Mouse (Mus musculus): ENCODE results near the gene Tfeb. TPM values are rescaled to one million over a fixed set of nuclear protein-coding genes. Genes with fewer than 3 reads are reported as not detected.

The Tfeb gene
- 25.7 and 28.9 TPM in 2 replicates for polyA plus RNA-seq (2015; fragmentation: Nextera tagmentation; extraction: Ambion mirVana)

GRCm38 (mm10) chr17:47736856-47737255 is at the start of gene Tfeb:
Tfeb (plus strand) TSS chr17:47737030.
- Histone ChIP-seq H3K9ac (ENCODE audit: low read length) (peak within 1 kb of the TSS; percentile 86), H3K27me3 (ENCODE audit: control insufficient read depth, insufficient read depth, low read length) (no peaks in the 10 kb centered on the region), H3K4me3 (ENCODE audit: low read length) (peak within 1 kb of the TSS; percentile 83), H3K4me2 (ENCODE audit: low read depth, low read length) (peak within 1 kb of the TSS; percentile 98), H3K36me3 (ENCODE audit: control insufficient read depth, insufficient read depth) (no peaks in the 10 kb centered on the region), H3K27ac (ENCODE audit: low read length) (peak within 1 kb of the TSS; percentile 94), H3K9me3 (replicated peaks; ENCODE audit: control insufficient read depth, low read length) (no peaks in the 10 kb centered on the region), H3K4me1 (ENCODE audit: control insufficient read depth, insufficient read depth, low read length) (peaks cover 19% of the 10 kb centered on the region)
- under 1% methylated on average over 46 of the region's 47 CpGs for WGBS
- ATAC-seq (replicated peaks; ENCODE audit: extremely low read depth, insufficient read depth, low FRiP score), result peak; percentile 73

- peak overlapping the region; percentile 95 for H3K4me3 ChIP-seq (ENCODE audit: low read length)
- WGBS, result under 1% methylated on average over 70 of the region's 70 CpGs
- H3K27me3 ChIP-seq (ENCODE audit: control insufficient read depth, insufficient read depth, low read length), result no peaks in the 10 kb centered on the region
- H3K4me1 ChIP-seq (ENCODE audit: control insufficient read depth, insufficient read depth, low read length), result peaks cover 13% of the 10 kb centered on the region
- peak overlapping the region; percentile 98 for H3K4me2 ChIP-seq (ENCODE audit: low read depth, low read length)
- peak; percentile 82 for ATAC-seq (replicated peaks; ENCODE audit: extremely low read depth, insufficient read depth, low FRiP score)
- H3K27ac ChIP-seq (ENCODE audit: low read length), result peak overlapping the region; percentile 86
- peaks cover 16% of the 10 kb centered on the region for H3K36me3 ChIP-seq (ENCODE audit: control insufficient read depth, insufficient read depth)
- H3K9me3 ChIP-seq (replicated peaks; ENCODE audit: control insufficient read depth, low read length), result no peaks in the 10 kb centered on the region
- H3K9ac ChIP-seq (ENCODE audit: low read length), result peak overlapping the region; percentile 91
Observed at GRCm38 (mm10) chr17:47687409-47688343, 49.2 kb upstream of the Tfeb start.

- H3K4me3 ChIP-seq (ENCODE audit: low read length), result peak within 1 kb of the TSS; percentile 95
- peak within 1 kb of the TSS; percentile 86 for H3K27ac ChIP-seq (ENCODE audit: low read length)
- H3K9me3 ChIP-seq (replicated peaks; ENCODE audit: control insufficient read depth, low read length), result no peaks in the 10 kb centered on the region
- WGBS, result 0% methylated on average over 9 of the region's 9 CpGs
- H3K9ac ChIP-seq (ENCODE audit: low read length), result peak within 1 kb of the TSS; percentile 91
- H3K36me3 ChIP-seq (ENCODE audit: control insufficient read depth, insufficient read depth), result peaks cover 16% of the 10 kb centered on the region
- H3K4me1 ChIP-seq (ENCODE audit: control insufficient read depth, insufficient read depth, low read length), result peaks cover 13% of the 10 kb centered on the region
- H3K27me3 ChIP-seq (ENCODE audit: control insufficient read depth, insufficient read depth, low read length), result no peaks in the 10 kb centered on the region
- H3K4me2 ChIP-seq (ENCODE audit: low read depth, low read length), result peak within 1 kb of the TSS; percentile 98
- no peak; the same call in 1 of the 2 replicates for ATAC-seq (replicated peaks; ENCODE audit: extremely low read depth, insufficient read depth, low FRiP score)
Observed at GRCm38 (mm10) chr17:47688344-47688607, 48.6 kb upstream of the Tfeb start, which contains the start of gene Tomm6. Tomm6 (minus strand) TSS chr17:47688386.

- no peaks in the 10 kb centered on the region for H3K27me3 ChIP-seq (ENCODE audit: control insufficient read depth, insufficient read depth, low read length)
- H3K4me2 ChIP-seq (ENCODE audit: low read depth, low read length), result peak within 1 kb of the TSS; percentile 98
- WGBS, result 1% methylated on average over 58 of the region's 58 CpGs
- peaks cover 13% of the 10 kb centered on the region for H3K4me1 ChIP-seq (ENCODE audit: control insufficient read depth, insufficient read depth, low read length)
- peak within 1 kb of the TSS; percentile 91 for H3K9ac ChIP-seq (ENCODE audit: low read length)
- peaks cover 16% of the 10 kb centered on the region for H3K36me3 ChIP-seq (ENCODE audit: control insufficient read depth, insufficient read depth)
- H3K27ac ChIP-seq (ENCODE audit: low read length), result peak within 1 kb of the TSS; percentile 86
- peak within 1 kb of the TSS; percentile 95 for H3K4me3 ChIP-seq (ENCODE audit: low read length)
- ATAC-seq (replicated peaks; ENCODE audit: extremely low read depth, insufficient read depth, low FRiP score), result peak; percentile 71
- no peaks in the 10 kb centered on the region for H3K9me3 ChIP-seq (replicated peaks; ENCODE audit: control insufficient read depth, low read length)
Observed at GRCm38 (mm10) chr17:47688608-47689575, 47.9 kb upstream of the Tfeb start, which contains the start of gene Frs3. Frs3 (plus strand) TSS chr17:47689030.

- Histone ChIP-seq H3K4me3 (ENCODE audit: low read length) (no peak overlapping the region), H3K27me3 (ENCODE audit: control insufficient read depth, insufficient read depth, low read length) (no peaks in the 10 kb centered on the region), H3K4me1 (ENCODE audit: control insufficient read depth, insufficient read depth, low read length) (peaks cover 16% of the 10 kb centered on the region), H3K36me3 (ENCODE audit: control insufficient read depth, insufficient read depth) (peaks cover 9% of the 10 kb centered on the region), H3K4me2 (ENCODE audit: low read depth, low read length) (no peak overlapping the region), H3K27ac (ENCODE audit: low read length) (no peak overlapping the region), H3K9ac (ENCODE audit: low read length) (no peak overlapping the region), H3K9me3 (replicated peaks; ENCODE audit: control insufficient read depth, low read length) (no peaks in the 10 kb centered on the region)
- 75% methylated on average over 8 of the region's 8 CpGs for WGBS
- no peak for ATAC-seq (replicated peaks; ENCODE audit: extremely low read depth, insufficient read depth, low FRiP score)
Observed at GRCm38 (mm10) chr17:47689894-47690293, 46.9 kb upstream of the Tfeb start.

- Histone ChIP-seq H3K4me3 (ENCODE audit: low read length) (no peak overlapping the region), H3K4me2 (ENCODE audit: low read depth, low read length) (no peak overlapping the region), H3K27me3 (ENCODE audit: control insufficient read depth, insufficient read depth, low read length) (peaks cover 3% of the 10 kb centered on the region; the same call in 1 of the 2 replicates), H3K36me3 (ENCODE audit: control insufficient read depth, insufficient read depth) (no peaks in the 10 kb centered on the region), H3K27ac (ENCODE audit: low read length) (no peak overlapping the region), H3K9ac (ENCODE audit: low read length) (no peak overlapping the region), H3K9me3 (replicated peaks; ENCODE audit: control insufficient read depth, low read length) (no peaks in the 10 kb centered on the region), H3K4me1 (ENCODE audit: control insufficient read depth, insufficient read depth, low read length) (peaks cover 16% of the 10 kb centered on the region)
- no peak for ATAC-seq (replicated peaks; ENCODE audit: extremely low read depth, insufficient read depth, low FRiP score)
- WGBS, result 88% methylated on average over 3 of the region's 3 CpGs
Observed at GRCm38 (mm10) chr17:47691650-47692049, 45.2 kb upstream of the Tfeb start.

- WGBS, result 39% methylated on average over 13 of the region's 13 CpGs
- Histone ChIP-seq H3K4me3 (ENCODE audit: low read length) (peak overlapping the region; percentile 78), H3K9me3 (replicated peaks; ENCODE audit: control insufficient read depth, low read length) (no peaks in the 10 kb centered on the region), H3K9ac (ENCODE audit: low read length) (peak overlapping the region; percentile 87), H3K4me2 (ENCODE audit: low read depth, low read length) (peak overlapping the region; percentile 95), H3K27me3 (ENCODE audit: control insufficient read depth, insufficient read depth, low read length) (peaks cover 3% of the 10 kb centered on the region; the same call in 1 of the 2 replicates), H3K4me1 (ENCODE audit: control insufficient read depth, insufficient read depth, low read length) (peaks cover 9% of the 10 kb centered on the region), H3K36me3 (ENCODE audit: control insufficient read depth, insufficient read depth) (no peaks in the 10 kb centered on the region), H3K27ac (ENCODE audit: low read length) (no peak overlapping the region)
- ATAC-seq (replicated peaks; ENCODE audit: extremely low read depth, insufficient read depth, low FRiP score), result peak; percentile 2; the same call in 1 of the 2 replicates
Observed at GRCm38 (mm10) chr17:47693671-47694441, 43.0 kb upstream of the Tfeb start.

- WGBS, result 0% methylated on average over 3 of the region's 3 CpGs
- ATAC-seq (replicated peaks; ENCODE audit: extremely low read depth, insufficient read depth, low FRiP score), result no peak
Observed at GRCm38 (mm10) chr17:47694442-47694502, 42.6 kb upstream of the Tfeb start, which contains the start of gene Gm21981. Gm21981 (minus strand) TSS chr17:47694455.

More at GRCm38 (mm10) chr17:47694442-47694502, 42.6 kb upstream of the Tfeb start, which contains the start of gene Gm21981:
- Histone ChIP-seq H3K9ac (ENCODE audit: low read length) (peak within 1 kb of the TSS; percentile 87), H3K9me3 (replicated peaks; ENCODE audit: control insufficient read depth, low read length) (no peaks in the 10 kb centered on the region), H3K27ac (ENCODE audit: low read length) (peak within 1 kb of the TSS; percentile 68), H3K27me3 (ENCODE audit: control insufficient read depth, insufficient read depth, low read length) (peaks cover 3% of the 10 kb centered on the region; the same call in 1 of the 2 replicates), H3K36me3 (ENCODE audit: control insufficient read depth, insufficient read depth) (no peaks in the 10 kb centered on the region), H3K4me1 (ENCODE audit: control insufficient read depth, insufficient read depth, low read length) (peaks cover 7% of the 10 kb centered on the region), H3K4me2 (ENCODE audit: low read depth, low read length) (peak within 1 kb of the TSS; percentile 95), H3K4me3 (ENCODE audit: low read length) (peak within 1 kb of the TSS; percentile 78)
